In genomic region chr4:65136541-65136940, GRCm38 (mm10) we compare ENCODE assay signal across 35 mouse cellular contexts. TPM values are rescaled to one million over a fixed set of nuclear protein-coding genes. Genes with fewer than 3 reads are reported as not detected.
"Had no signal": no experiment of that assay in that cellular context is flagged by ENCODE, and none has a peak within 500 bp of the region (broad histone marks: within the 10 kb centered on the region; RNA-seq: fewer than 3 reads in every experiment).

No protein-coding gene starts in this region.

- H3K27me3 ChIP-seq: limb, embryonic 13.5 days; limb, embryonic 15.5 days; liver, embryonic 12.5 days; liver, embryonic 13.5 days; liver, embryonic 15.5 days; lung, embryonic 15.5 days; megakaryocyte, embryonic 14.5 days; midbrain, embryonic 12.5 days; midbrain, embryonic 13.5 days; midbrain, embryonic 15.5 days; neural tube, embryonic 12.5 days had no signal

- H3K36me3 ChIP-seq: limb, embryonic 10.5 days; limb, embryonic 12.5 days; limb, embryonic 13.5 days; limb, embryonic 15.5 days; liver, embryonic 12.5 days; liver, embryonic 13.5 days; liver, embryonic 15.5 days; lung, embryonic 15.5 days; midbrain, embryonic 12.5 days; midbrain, embryonic 13.5 days; midbrain, embryonic 15.5 days; neural tube, embryonic 12.5 days had no signal

- ATAC-seq: liver, embryonic 12.5 days; liver, postnatal 0 days; lung, postnatal 0 days; midbrain, embryonic 13.5 days; midbrain, embryonic 15.5 days; midbrain, embryonic 16.5 days had no signal

- H3K9ac ChIP-seq: limb, embryonic 12.5 days; limb, embryonic 13.5 days; limb, embryonic 15.5 days; liver, embryonic 12.5 days; liver, embryonic 13.5 days; liver, embryonic 14.5 days; liver, embryonic 15.5 days; liver, postnatal 0 days; lung, embryonic 14.5 days; lung, embryonic 15.5 days; midbrain, embryonic 12.5 days; midbrain, embryonic 13.5 days; midbrain, embryonic 15.5 days; neural tube, embryonic 12.5 days had no signal

- H3K9me3 ChIP-seq: limb, embryonic 10.5 days; limb, embryonic 12.5 days; limb, embryonic 13.5 days; limb, embryonic 15.5 days; liver, embryonic 12.5 days; liver, embryonic 13.5 days; liver, embryonic 15.5 days; lung, embryonic 15.5 days; megakaryocyte, embryonic 14.5 days; midbrain, embryonic 10.5 days; midbrain, embryonic 12.5 days; midbrain, embryonic 13.5 days; midbrain, embryonic 15.5 days; neural tube, embryonic 12.5 days had no signal

- DNase-seq: left cerebral cortex, postnatal 4 days; liver; liver, embryonic 13.5 days; liver, postnatal 0 days; lung, adult 18-20 months; lung, adult 2 months; lung, embryonic 14.5 days; lung, postnatal 10 days; lung, postnatal 14 days; lung, postnatal 36 days; lung, postnatal 4 days; midbrain, embryonic 14.5 days had no signal

- H3K4me1 ChIP-seq: limb, embryonic 10.5 days; limb, embryonic 15.5 days; liver, embryonic 12.5 days; liver, embryonic 13.5 days; liver, embryonic 15.5 days; lung, embryonic 15.5 days; megakaryocyte, embryonic 14.5 days; midbrain, embryonic 10.5 days; midbrain, embryonic 12.5 days; midbrain, embryonic 13.5 days; midbrain, embryonic 15.5 days; neural tube, embryonic 12.5 days had no signal

- H3K4me3 ChIP-seq: limb, embryonic 10.5 days; limb, embryonic 12.5 days; limb, embryonic 13.5 days; limb, embryonic 15.5 days; liver, embryonic 12.5 days; liver, embryonic 13.5 days; liver, embryonic 15.5 days; lung, embryonic 15.5 days; megakaryocyte, embryonic 14.5 days; midbrain, embryonic 10.5 days; midbrain, embryonic 12.5 days; midbrain, embryonic 13.5 days; midbrain, embryonic 15.5 days; myocyte; neural tube, embryonic 12.5 days had no signal

- H3K27ac ChIP-seq: limb, embryonic 10.5 days; limb, embryonic 12.5 days; limb, embryonic 13.5 days; limb, embryonic 15.5 days; liver, embryonic 12.5 days; liver, embryonic 13.5 days; liver, embryonic 14.5 days; liver, embryonic 15.5 days; lung, embryonic 15.5 days; macrophage; midbrain, embryonic 10.5 days; midbrain, embryonic 12.5 days; midbrain, embryonic 13.5 days; midbrain, embryonic 15.5 days; neural tube, embryonic 12.5 days had no signal

- H3K4me2 ChIP-seq: limb, embryonic 12.5 days; limb, embryonic 13.5 days; limb, embryonic 15.5 days; liver, embryonic 11.5 days; liver, embryonic 12.5 days; liver, embryonic 13.5 days; liver, embryonic 15.5 days; lung, embryonic 14.5 days; lung, embryonic 15.5 days; midbrain, embryonic 11.5 days; midbrain, embryonic 12.5 days; midbrain, embryonic 13.5 days; midbrain, embryonic 15.5 days; neural tube, embryonic 12.5 days had no signal

RNA-seq across cellular contexts. Expression of gene Pappa, which starts 12.6 kb away (rescaled TPM):
- total RNA-seq: megakaryocyte progenitor cell, adult 5-6 weeks; megakaryocyte-erythroid progenitor cell, adult 5-6 weeks; monocyte, adult 5-6 weeks had no signal
- polyA plus RNA-seq: macrophage had no signal
